Mouse (Mus musculus) forebrain, embryonic 16.5 days (tissue): ENCODE measurements around the gene Zfp865. TPM values are rescaled to one million over a fixed set of nuclear protein-coding genes. Genes with fewer than 3 reads are reported as not detected.
A peak's percentile ranks its signal among the peaks of the same experiment; 100 is the strongest.

Experiments used
- ATAC-seq: fragments of 200-750 bp; cut with Nextera tagmentation; 2 replicates; pipeline ENCODE4 v1.8.0; 2017; ENCODE audit warnings: mild to moderate bottlenecking, moderate library complexity
- H3K27ac ChIP-seq: fragments of 300-500 bp; sonication (generic); 2 replicates; pipeline ENCODE4 v1.5.1; 2014; ENCODE audit warnings: low read length, control low read depth
- H3K27me3 ChIP-seq: fragments of 300-500 bp; sonication (generic); replicated peaks from 2 replicates; pipeline ENCODE4 v1.6.1; 2014; ENCODE audit warnings: low read length; ENCODE audit not compliant: control insufficient read depth, insufficient read depth
- H3K36me3 ChIP-seq: fragments of 300-500 bp; sonication (generic); 2 replicates; pipeline ENCODE4 v1.6.1; 2014; ENCODE audit not compliant: control insufficient read depth, insufficient read depth
- H3K4me1 ChIP-seq: fragments of 300-500 bp; sonication (generic); replicated peaks from 2 replicates; pipeline ENCODE4 v1.6.1; 2014; ENCODE audit warnings: low read length; ENCODE audit not compliant: control insufficient read depth, insufficient read depth
- H3K4me2 ChIP-seq: fragments of 300-500 bp; sonication (generic); 2 replicates; pipeline ENCODE4 v1.6.1; 2014; ENCODE audit warnings: mild to moderate bottlenecking, low read length, control low read depth
- H3K4me3 ChIP-seq: fragments of 300-500 bp; sonication (generic); replicated peaks from 2 replicates; pipeline ENCODE4 v1.5.1; 2014; ENCODE audit warnings: mild to moderate bottlenecking, low read length, control low read depth
- H3K9ac ChIP-seq: fragments of 300-500 bp; sonication (generic); replicated peaks from 2 replicates; pipeline ENCODE4 v1.6.1; 2014; ENCODE audit warnings: low read depth, low read length, control low read depth
- H3K9me3 ChIP-seq: fragments of 300-500 bp; sonication (generic); 2 replicates; pipeline ENCODE4 v1.6.1; 2016; ENCODE audit warnings: low read length; ENCODE audit not compliant: control insufficient read depth
- WGBS: fragments of 180-500 bp; shearing (Covaris S2); extraction: QIAGEN DNeasy Blood & Tissue Kit; methylation state at CpG from one replicate; pipeline ENCODE4 v1.1.7; 2014; 5-methylcytosine and 5-hydroxymethylcytosine counted together
- polyA plus RNA-seq: library from polyadenylated mRNA; unstranded; fragments of >200 nt; fragmentation: Nextera tagmentation; extraction: Ambion mirVana; gene quantifications from 2 replicates; pipeline ENCODE4 v1.2.1, GENCODE M21; 2015

The Zfp865 gene
- polyA plus RNA-seq, result 5.9 and 6.5 TPM in 2 replicates

GRCm38 (mm10) chr7:5020000-5020681 lies at the start of gene Zfp865, which contains the start of gene Ccdc106:
Zfp865 (plus strand) TSS chr7:5020376.
Ccdc106 (plus strand) TSS chr7:5020553.
- under 1% methylated on average over 47 of the region's 49 CpGs for WGBS
- H3K9me3 ChIP-seq, result no peaks in the 10 kb centered on the region
- peak within 1 kb of the TSS; percentile 79 for H3K4me3 ChIP-seq
- H3K36me3 ChIP-seq, result no peaks in the 10 kb centered on the region
- peak; percentile 88 for ATAC-seq
- H3K9ac ChIP-seq, result peak within 1 kb of the TSS; percentile 96
- H3K27ac ChIP-seq, result peak within 1 kb of the TSS; percentile 85
- peaks cover 19% of the 10 kb centered on the region for H3K4me1 ChIP-seq
- H3K4me2 ChIP-seq, result peak within 1 kb of the TSS; percentile 57
- H3K27me3 ChIP-seq, result no peaks in the 10 kb centered on the region

- Histone ChIP-seq H3K4me1 (no peaks in the 10 kb centered on the region), H3K4me3 (no peak within 1 kb of the TSS), H3K9ac (no peak within 1 kb of the TSS), H3K36me3 (no peaks in the 10 kb centered on the region), H3K27ac (no peak within 1 kb of the TSS), H3K4me2 (no peak within 1 kb of the TSS), H3K27me3 (no peaks in the 10 kb centered on the region), H3K9me3 (no peaks in the 10 kb centered on the region)
- WGBS, result 40% methylated on average over 6 of the region's 6 CpGs
- no peak for ATAC-seq
Observed at GRCm38 (mm10) chr7:4971068-4971467, 49.1 kb upstream of the Zfp865 start, which contains the start of gene Sbk3. Sbk3 (minus strand) TSS chr7:4971168.

GRCm38 (mm10) chr7:4971710-4972109 lies 48.5 kb upstream of the Zfp865 start:
- Histone ChIP-seq H3K4me2 (no peak overlapping the region), H3K36me3 (no peaks in the 10 kb centered on the region), H3K4me3 (no peak overlapping the region), H3K27me3 (no peaks in the 10 kb centered on the region), H3K9ac (no peak overlapping the region), H3K9me3 (peaks cover under 1% of the 10 kb centered on the region; the same call in 1 of the 2 replicates), H3K27ac (no peak overlapping the region), H3K4me1 (no peaks in the 10 kb centered on the region)
- WGBS, result 36% methylated on average over 7 of the region's 7 CpGs
- ATAC-seq, result no peak

DNA sequence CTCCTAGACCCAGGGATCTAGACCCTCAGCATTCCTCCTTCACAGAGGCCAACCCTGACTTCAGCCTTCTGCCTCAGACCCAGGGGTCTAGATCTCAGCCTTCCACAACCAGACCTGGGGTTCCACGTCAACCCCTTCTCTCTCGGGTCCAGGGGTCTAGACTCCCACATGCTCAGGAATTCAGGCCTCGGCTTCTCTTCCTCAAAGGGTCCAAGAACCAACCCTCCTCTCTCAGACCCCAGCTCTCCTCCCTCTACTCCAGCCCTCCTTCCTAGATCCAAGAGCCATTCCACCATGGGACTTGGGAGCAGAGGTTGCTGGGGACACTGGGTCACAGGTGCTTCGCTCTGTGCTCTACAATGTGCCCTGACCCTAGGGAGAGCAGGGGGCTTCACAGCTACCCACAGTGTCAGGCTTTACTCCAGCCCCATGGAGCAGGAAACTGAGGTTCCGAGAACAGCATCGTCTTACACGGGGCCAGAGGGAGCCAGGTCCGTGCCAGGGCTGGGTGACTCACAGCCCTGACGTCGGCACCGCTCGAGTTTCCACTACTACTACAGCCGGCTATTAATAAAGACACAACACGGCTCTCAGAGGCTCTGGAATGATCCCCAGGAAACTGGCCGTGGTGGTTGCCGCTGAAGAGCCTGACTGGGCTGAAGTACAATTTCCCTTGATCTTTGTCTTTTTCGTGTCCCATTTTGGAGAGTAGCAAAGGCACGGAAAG lies 47.7 kb upstream of the Zfp865 start:
- 80% methylated on average over 18 of the region's 18 CpGs for WGBS
- peaks cover 4% of the 10 kb centered on the region; the same call in 1 of the 2 replicates for H3K9me3 ChIP-seq
- H3K4me2 ChIP-seq, result no peak overlapping the region

DNA sequence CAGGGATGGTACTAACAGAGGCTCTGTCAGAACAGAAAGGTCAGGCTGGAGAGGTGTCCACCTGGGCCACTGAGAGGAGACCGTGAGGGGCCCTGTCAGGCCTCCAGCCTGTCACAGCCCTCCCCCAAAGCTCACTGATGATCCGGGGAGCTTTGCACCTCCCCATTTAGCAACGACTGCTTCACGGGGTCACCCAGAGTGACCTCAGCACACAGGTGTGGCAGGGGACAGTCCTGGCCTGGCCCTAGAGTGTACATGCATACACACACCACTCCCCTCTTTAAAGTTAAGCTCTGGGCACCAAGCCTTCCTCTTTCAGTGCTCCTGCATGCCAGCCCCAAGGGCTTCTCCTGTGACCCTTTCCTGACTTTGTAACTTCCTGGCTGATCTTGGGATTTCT lies 44.7 kb upstream of the Zfp865 start:
- no peak overlapping the region for H3K9ac ChIP-seq
- no peak for ATAC-seq
- H3K9me3 ChIP-seq, result peaks cover 4% of the 10 kb centered on the region; the same call in 1 of the 2 replicates
- 63% methylated on average over 4 of the region's 4 CpGs for WGBS
- no peak overlapping the region for H3K4me3 ChIP-seq
- no peak overlapping the region for H3K4me2 ChIP-seq
- no peak overlapping the region for H3K27ac ChIP-seq
- no peaks in the 10 kb centered on the region for H3K36me3 ChIP-seq
- H3K27me3 ChIP-seq, result no peaks in the 10 kb centered on the region
- no peaks in the 10 kb centered on the region for H3K4me1 ChIP-seq

More for the DNA sequence above, 47.7 kb upstream of the Zfp865 start:
- ATAC-seq, result no peak
- no peak overlapping the region for H3K27ac ChIP-seq
- no peaks in the 10 kb centered on the region for H3K36me3 ChIP-seq
- no peaks in the 10 kb centered on the region for H3K4me1 ChIP-seq
- H3K27me3 ChIP-seq, result no peaks in the 10 kb centered on the region
- no peak overlapping the region for H3K9ac ChIP-seq
- H3K4me3 ChIP-seq, result no peak overlapping the region

- no peak for ATAC-seq
- WGBS, result 91% methylated on average over 7 of the region's 7 CpGs
Observed at GRCm38 (mm10) chr7:4976832-4977231, 43.3 kb upstream of the Zfp865 start.

GRCm38 (mm10) chr7:4988250-4988649 lies 31.9 kb upstream of the Zfp865 start:
- H3K9ac ChIP-seq, result no peak overlapping the region
- WGBS, result 78% methylated on average over 2 of the region's 2 CpGs
- H3K27me3 ChIP-seq, result no peaks in the 10 kb centered on the region

More at GRCm38 (mm10) chr7:4976832-4977231, 43.3 kb upstream of the Zfp865 start:
- H3K27ac ChIP-seq, result no peak overlapping the region
- no peak overlapping the region for H3K4me2 ChIP-seq
- H3K36me3 ChIP-seq, result no peaks in the 10 kb centered on the region
- no peak overlapping the region for H3K9ac ChIP-seq
- no peaks in the 10 kb centered on the region for H3K27me3 ChIP-seq
- no peaks in the 10 kb centered on the region for H3K4me1 ChIP-seq
- H3K9me3 ChIP-seq, result peaks cover 4% of the 10 kb centered on the region; the same call in 1 of the 2 replicates
- no peak overlapping the region for H3K4me3 ChIP-seq

GRCm38 (mm10) chr7:4993347-4993998 lies 26.7 kb upstream of the Zfp865 start:
- 42% methylated on average over 55 of the region's 55 CpGs for WGBS
- Histone ChIP-seq H3K9ac (no peak overlapping the region), H3K27me3 (no peaks in the 10 kb centered on the region), H3K27ac (no peak overlapping the region), H3K9me3 (no peaks in the 10 kb centered on the region), H3K4me3 (no peak overlapping the region), H3K36me3 (peaks cover 21% of the 10 kb centered on the region), H3K4me2 (peak overlapping the region; percentile 90), H3K4me1 (peaks cover 39% of the 10 kb centered on the region)
- no peak for ATAC-seq

More at GRCm38 (mm10) chr7:4988250-4988649, 31.9 kb upstream of the Zfp865 start:
- Histone ChIP-seq H3K36me3 (peaks cover 15% of the 10 kb centered on the region), H3K4me2 (no peak overlapping the region), H3K4me1 (peaks cover 6% of the 10 kb centered on the region; the same call in 1 of the 2 replicates), H3K9me3 (no peaks in the 10 kb centered on the region), H3K27ac (no peak overlapping the region), H3K4me3 (no peak overlapping the region)
- ATAC-seq, result no peak
